Mouse (Mus musculus) erythroblast, adult 5-6 weeks (primary cell): Measurements from ENCODE around the gene Setd1b. TPM values are rescaled to one million over a fixed set of nuclear protein-coding genes. Genes with fewer than 3 reads are reported as not detected.
A peak's percentile ranks its signal among the peaks of the same experiment; 100 is the strongest.

Experiments used
- ATAC-seq: replicated peaks from 2 replicates; pipeline ENCODE4 v1.8.0; 2016; ENCODE audit warnings: moderate number of reproducible peaks, mild to moderate bottlenecking, moderate TSS enrichment, inconsistent platforms; ENCODE audit not compliant: poor library complexity, low FRiP score, severe bottlenecking
- total RNA-seq, 2 experiments: library from RNA; stranded (forward) in 1 of 2; stranded (reverse) in 1 of 2; fragments of 150-400 nt in 1 of 2; fragments of 200-764, 138-1000 nt in 1 of 2; gene quantifications; 2 replicates each; pipeline versions ENCODE4 v1.2.3 to v1.2.4; 2015 to 2017; ENCODE audit warnings: low replicate concordance in 2 of 2

Setd1b gene
- total RNA-seq, 2 experiments from 2014 or later, result 5.5 to 15.6 TPM

DNA sequence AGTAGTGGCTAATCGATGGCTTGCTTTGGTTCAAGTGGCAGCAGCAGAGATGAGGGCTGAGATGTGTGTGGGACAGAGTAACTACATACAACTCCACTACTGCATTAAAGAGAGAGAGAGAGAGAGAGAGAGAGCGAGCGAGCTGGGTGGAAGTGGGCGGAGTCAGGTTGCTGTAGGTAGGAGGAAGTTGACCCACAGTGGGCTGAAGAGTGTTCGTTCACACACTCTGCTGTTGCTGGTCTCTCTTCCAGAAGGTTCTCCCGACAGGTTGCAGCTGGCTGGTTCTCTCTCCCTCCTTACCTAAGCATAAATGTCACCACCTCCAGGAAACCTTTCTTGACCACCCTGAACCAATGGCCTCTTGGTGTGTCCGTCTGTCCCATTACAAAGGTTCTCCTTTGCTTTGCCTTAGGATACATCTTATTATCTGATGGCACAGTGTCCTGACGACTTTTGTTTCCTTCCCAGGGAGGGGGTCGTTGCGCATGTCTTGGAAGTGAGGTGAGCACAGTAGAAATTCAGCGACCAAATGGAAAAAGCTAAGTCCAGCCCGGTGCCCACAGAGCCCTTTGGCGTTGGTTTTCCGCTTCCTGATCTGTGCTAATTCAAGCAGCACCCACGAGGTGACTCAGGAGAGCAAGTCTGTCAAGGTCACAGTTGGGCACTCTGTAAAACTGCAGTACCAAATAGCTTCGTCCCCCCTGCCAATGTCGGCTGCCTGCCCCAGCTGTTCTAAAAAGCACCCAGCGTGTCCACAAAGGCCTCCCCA lies 16.2 kb upstream of the Setd1b start:
- peak; percentile 37; the same call in 1 of the 2 replicates for ATAC-seq

DNA sequence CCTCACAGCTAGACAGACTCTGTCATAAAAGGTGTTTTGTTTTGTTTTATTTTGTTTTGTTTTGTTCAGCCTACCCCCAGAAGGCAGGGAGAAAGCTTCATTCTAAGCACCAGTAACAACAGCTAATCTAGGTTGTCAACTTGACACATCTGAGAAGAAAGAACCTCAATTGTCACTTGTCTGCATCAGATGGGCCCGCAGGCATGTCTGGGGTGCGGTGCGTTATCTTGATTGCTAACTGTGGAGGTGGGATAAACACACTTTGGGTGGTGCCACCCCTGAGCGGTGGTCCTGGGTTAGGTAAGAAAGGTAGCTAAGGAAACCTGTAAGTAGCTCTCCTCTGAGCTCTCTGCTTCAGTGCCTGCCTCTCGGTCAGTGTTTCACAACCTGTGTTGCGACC lies 15.0 kb upstream of the Setd1b start:
- no peak for ATAC-seq

DNA sequence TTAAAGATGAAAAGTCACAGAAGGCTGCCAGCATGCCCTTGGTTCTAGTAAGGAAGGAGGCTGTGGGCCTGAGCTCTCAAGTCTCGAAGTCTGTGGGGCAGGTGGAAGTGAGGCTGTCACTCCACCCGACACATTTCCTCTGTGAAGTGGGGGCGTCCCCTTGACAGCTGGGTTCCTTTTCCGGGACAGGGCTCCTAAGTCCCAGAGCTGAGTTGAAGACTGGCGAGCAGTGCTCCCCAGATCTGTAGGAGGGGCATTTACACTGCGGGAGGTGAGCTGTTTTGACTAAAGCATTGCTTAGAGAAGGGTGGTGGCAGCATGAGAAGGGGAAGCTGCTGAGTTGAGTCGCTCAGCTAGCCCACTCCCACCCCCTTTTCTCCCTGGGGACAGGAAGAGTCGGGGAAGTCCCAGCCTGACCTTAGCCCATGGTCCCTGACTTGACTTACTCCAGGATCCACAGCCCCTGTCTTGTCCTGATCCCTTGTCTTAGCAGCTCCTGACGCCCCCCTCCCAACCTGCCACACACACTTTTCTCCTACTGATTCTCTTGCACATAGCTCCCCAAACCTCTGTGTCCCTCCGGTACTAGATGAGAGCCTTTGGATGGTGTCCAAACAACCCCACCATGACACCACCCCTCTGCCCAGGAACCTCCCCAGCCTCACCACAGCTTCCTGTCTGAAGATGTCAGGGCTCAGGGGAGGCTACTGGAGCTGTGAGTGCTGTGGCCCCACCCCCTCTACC lies 13.4 kb upstream of the Setd1b start:
- ATAC-seq, result no peak

DNA sequence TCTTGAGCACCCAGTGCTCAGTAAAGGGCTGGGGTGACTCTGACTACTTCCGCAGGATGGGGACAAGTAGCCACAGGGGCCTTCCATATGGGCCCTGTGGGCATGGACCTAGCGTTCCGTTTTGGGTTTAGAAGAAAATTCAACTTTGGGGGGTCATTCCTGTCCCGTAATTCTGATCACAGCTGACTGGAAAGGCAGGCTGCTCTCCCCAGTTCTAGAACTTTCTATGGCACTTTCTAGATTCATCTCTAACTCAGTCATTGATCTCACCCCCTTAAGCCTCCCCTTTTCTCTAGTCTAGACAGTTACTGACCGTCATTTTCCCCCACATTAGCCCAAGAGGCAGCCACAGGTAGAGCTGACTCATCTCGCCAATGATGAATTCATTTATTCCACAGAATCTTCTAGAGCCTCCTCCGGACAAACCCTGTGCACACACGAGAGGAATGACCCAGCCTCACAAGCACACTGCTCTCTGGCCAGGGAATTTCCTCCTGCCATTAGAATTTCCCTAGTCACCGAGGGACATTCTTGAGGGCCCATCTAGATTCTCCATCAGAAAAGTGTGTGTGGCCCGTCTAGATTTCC lies 12.7 kb upstream of the Setd1b start:
- ATAC-seq, result no peak

DNA sequence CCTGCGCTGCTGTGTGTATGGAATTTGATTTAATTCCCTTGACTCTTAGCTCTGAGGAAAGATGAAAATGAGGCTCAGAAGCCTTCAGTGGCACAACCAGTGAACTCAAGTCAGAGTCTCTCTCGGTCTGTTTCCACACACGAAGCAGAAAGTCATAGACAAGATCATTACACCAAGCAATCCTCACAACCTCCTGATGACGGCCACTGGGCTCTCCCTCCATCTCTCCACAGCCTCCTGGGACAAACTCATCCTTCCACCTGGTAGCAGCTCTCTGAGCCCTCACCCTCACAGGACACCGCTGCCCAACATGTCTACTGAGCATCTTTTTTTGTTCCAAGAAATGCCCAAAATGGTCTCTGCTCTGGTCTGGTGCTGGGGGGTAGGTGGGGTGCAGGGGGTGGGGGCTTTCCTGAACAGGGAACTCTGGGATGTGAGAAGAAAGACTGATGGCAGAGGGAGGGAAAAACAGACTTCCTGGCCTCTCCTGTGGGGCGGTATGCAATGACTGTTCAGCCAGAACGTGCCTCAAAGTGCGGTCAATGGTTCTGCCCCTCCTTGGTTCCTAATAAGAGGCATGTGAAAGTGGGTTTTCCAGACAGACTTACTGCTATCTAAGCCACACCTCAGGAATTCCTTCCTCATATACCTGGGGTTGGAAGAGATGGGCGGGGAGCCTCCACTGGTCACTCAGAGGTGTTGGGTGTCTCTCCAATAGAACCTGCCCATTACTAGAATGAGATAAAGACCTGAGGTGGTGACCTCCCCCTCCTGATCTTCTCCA lies 11.8 kb upstream of the Setd1b start:
- no peak for ATAC-seq

DNA sequence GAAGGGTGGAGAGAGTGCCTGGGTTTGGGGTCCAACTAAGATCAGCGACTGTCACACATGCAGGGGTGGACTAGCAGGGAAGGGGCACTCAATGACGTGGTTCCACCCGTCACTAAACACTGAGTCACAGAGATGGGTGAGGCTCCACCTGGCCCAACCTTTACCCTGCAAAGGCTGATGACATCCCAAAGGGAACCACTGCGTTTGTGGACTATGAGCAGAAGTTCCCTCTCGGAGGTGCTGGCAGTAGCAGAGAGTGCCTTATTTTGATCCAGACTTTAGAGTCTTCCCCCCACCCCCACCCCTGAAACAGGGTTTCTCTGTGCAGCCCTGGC lies 11.2 kb upstream of the Setd1b start:
- ATAC-seq, result no peak

DNA sequence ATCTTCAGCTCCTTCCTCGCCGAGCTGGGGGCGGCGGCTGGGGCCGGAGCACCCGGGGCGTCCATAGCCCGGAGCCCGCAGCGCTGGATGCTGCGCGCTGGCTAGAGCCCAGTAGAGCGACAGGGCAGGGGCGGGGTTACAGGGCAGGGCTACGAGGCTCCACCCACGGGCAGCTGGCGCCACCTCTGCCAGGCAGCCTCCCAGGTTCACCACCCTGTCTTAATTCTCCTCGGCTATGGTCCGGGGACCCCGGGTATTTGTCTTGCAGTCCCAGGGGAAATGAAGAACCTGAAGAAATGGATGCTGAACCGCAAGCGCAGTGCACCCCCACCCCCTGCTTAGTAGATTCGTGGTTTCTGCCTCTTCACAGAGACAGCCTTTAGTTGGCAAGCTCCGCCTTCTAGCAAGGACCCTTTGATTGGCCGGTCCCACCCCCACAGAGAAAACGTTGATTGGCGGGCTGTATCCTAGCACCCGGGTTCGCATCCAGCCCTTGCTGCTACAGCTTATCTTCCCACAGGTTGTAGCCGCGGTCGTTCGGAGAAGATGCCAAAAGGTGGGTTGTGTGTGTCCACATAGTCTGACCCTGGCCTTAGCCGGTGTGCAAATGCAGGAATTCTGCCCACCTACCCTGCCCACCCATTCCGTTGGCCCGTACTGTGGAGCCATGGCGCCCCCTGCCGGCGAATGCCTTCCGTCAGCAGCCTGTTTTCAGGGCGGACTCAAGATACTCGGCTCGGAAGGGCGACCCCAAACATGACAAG lies 9.5 kb upstream of the Setd1b start, which contains the start of gene Rhof:
Gene Rhof, minus strand, starts transcription at position 385 of the 764 bp plus-strand sequence.
- peak; percentile 66 for ATAC-seq

DNA sequence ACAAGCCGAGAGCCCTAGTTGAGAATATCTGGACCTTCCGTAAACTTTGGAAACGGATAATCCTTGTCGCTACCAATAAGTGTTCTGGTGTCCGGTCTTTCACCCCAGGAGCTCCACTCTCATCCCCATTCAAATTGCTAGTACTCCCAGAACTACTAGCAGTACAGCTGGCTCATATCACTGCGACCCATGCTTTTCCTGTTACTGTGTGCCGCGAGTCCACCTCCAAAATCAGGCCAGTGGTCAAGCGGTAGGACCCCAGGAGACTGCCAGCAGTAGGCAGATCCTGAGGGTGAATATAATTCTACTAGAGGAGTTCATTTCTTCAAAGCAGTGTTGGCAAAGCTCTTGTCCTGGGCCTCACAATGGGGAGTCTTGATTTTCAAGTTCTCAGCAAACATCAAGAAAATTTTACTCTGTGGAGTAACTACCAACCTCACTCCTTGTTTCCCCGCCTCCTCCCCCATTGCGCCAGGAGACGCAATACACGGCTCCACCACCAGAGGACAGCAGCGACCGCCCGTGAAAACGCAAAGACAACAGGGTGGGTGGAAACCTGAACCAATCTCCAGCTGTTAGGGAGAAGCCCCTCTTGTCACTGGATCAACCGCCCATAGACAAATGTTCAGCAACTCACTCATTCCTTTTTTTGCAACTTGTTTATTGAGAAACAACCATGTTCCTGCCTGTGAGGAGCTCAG lies 8.8 kb upstream of the Setd1b start:
- ATAC-seq, result peak; percentile 38

DNA sequence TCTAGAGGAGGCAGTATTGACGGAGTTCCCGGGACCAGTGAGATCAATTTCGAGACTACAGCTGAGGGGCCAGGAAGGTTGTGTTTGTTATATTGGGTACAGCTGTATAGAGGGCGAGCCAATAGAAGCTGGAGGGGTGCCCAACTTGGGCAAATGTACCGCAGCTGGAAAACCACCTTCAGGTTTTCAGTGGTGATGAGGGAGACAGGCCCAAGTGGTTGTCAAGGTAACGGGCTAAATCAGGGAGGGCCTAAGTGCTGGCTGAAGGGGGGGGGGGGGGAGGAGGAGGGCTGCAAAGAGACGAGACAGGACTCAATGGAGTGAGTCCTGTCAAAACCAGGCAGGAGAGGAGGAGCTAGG lies 8.2 kb upstream of the Setd1b start:
- ATAC-seq, result no peak

DNA sequence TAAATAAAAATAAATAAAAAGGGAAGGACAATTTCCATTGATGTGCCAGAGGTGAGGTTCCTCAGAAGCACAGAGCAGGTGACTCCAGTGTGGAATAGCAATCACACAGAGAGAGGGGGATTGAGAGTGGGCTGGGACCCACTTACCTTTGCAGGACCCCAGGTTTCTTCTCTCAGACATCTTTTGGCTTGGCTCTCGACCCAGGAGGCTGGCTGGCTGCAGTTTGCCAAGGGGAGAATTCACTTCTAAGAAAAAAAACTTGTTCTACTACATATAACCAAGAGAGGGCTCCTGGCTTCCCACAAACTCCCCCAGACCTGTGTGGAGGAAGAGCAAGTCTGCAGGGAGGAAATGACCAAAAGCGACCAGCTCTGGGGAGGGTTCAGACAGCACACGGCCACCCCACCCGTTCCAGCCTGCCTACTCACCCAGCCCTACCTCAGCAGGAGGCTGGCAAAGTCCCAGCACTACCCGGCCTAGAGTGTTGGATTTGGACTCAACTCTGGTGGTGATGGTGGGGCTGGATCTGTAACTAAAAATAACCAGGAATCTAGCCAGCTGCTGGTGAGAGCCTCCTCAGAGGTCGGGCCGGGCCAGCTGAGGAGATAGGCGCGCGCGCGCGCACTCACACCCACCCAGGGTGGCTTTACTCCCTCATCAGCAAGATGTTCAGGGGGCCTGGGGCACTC lies 7.7 kb upstream of the Setd1b start:
- no peak for ATAC-seq

DNA sequence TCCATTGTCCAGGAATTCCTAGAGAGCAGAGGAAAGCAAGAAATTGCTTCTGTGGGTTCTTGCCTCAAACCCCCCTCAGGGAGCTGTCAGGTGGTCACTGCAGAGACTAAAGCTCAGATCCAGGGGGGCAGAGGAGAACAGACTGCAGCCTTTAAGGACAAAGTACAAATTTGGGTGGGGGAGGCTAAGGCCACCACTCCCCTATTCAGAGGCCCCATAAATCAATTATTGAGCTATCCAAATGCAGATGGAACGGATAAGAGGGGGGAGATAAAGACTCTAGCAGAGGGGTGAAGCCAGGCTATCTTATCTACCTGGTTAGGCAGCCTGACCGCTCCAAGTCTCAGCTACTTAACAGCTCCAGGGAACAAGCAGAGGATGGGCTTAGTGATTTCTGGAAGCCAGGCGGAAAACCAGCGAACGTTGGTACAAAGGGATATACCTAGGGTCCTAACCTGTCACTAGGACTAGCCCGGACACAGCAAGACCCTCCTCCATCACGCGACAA lies 7.1 kb upstream of the Setd1b start:
- no peak for ATAC-seq

DNA sequence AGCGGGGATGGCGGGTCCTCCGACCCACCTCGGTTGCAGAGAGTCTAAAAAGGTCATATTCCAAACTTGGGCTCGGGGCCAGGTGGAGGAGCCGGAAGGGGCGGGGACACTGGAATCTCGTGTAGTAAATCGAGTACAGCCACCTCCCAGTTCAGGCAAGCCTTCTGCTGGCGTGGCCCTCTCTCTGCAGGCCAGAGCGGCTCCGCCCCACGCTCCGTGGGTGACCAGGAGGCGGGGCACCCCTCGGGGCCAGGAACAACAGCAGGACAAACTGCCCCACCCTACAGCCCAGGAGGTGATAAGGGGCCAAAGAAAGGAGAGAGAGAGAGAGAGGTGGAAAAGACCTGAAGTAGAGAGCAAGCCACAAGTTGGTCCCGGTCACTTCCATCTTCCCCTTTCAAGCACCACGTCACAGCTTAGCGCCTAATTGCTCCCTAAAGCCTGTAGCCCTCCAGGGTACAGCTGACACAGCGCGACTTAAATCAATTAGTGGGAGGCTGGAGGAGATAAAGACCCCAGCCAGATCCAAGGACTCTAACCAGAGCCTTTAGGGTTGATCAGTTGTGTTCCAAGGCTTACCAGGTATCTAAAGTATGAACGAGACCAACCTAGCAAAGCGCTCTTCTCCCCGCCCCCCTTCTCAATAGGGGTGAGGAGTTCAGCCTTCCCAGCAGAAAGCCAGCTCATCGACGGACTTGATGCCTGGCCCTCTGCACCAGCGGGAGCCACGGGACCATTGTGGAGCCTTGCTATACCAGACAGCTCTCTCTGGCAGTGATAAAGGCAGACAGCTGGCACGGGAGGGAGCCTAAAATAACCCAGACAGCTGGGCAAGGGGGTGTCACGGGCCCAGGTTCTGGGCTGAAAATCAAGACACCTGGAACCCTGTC lies 6.3 kb upstream of the Setd1b start:
- ATAC-seq, result peak; percentile 36

DNA sequence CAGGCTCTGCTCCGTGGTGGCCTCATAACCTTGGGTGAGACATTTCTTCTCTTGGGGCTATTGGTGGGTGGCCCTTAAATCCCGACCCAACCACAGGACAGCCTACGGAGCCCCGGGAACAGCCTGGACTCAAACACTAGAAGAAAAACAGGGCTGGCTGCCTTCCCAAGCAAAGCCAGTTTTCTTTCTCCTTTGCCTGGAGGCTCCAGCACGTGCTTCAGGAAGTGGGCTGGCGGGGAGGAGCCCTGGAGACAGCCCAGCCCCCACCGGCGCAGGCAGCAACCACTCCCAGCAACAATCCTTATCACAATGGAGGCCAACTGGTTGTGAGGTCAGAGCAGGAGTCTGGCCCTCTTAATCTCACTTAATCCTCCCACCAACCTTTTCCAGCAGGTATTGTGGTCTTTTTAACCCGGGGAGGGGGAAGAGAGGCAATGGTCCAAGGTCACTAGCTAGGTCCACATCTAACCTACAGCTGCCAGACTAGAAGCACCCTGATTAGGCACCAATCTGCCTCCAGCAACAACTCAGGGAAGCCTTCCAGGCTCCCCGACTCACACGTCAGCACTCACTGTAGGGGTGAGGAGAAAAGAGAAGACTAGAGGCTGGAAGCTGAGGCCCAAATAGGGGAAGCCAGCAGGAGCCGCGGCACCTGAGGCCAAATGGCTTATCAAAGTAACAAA lies 5.5 kb upstream of the Setd1b start:
- peak; percentile 36 for ATAC-seq

DNA sequence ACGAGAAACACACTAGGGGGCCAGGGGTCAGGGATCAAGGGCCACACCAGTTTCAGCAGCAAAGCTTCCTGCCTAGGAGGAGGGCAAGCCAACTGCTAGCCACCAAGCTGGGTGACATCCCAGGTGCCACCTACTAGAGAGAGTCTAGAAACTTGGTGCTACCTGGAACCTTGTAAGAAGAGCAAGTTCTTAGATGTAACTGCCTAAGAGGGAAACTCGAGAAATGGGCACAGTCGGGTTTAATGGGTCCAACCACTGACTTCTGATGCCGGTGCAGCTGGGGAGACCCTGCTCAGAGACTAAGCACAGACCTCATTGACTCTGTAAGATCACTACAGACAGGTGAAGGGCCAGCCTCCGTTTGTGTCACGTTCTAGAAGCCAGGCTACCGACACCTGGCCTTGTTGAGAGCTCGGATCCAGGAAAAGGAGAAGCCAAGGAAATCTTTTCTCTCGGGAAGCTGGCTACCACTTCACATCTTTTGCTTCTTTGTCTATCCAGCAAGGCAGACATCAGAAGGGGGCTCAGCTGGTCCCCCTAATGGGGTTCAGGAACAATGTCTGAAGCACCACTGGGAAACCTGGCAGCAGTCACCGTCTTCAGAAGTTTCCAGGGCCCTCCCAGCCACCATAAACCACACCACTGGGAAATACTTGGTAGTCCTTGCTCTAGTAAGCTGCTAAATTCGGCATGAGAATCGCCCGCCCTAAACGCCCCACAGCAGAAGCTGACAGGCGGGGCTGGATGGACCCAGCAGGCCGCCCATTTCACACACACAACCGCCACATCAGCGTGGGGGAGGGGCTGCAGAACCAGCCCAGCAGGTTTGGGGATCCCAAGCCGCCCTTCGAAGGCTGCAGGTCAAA lies 4.7 kb upstream of the Setd1b start:
- peak; percentile 16; the same call in 1 of the 2 replicates for ATAC-seq

DNA sequence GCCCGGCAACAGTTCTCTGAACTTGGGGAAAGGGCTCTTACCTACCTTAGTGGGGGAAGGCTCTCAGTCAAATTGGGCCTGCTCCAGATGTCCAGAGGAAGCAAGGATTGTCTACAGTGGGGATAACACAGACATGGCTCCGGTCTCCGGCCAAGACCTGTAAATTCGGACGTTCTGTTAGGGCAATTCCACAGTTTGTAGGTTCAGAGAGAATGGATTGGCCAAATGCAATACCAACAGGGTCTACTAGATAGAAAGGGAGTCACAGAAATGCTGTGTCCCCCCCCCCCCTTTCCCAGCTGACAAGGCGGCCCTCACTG lies 4.1 kb upstream of the Setd1b start:
- no peak for ATAC-seq
